ENCODE assay signal across 21 mouse cellular contexts in genomic region chr1:44863818-44864217, GRCm38 (mm10).
DNase-seq lines count a peak whose midpoint lies in the region; TF ChIP-seq lines count a peak whose summit lies in the region.
"Had no signal": no experiment of that assay in that cellular context is flagged by ENCODE, and none has a peak within 500 bp of the region (broad histone marks: within the 10 kb centered on the region; RNA-seq: fewer than 3 reads in every experiment).

No protein-coding gene starts in this region.

- H3K36me3 ChIP-seq in C2C12 (ENCODE audit: control insufficient read depth, insufficient read depth) (no peaks in the 10 kb centered on the region), myocyte (ENCODE audit: control insufficient read depth, insufficient read depth) (no peaks in the 10 kb centered on the region)
- H3K36me3 ChIP-seq: G1E had no signal

- H3ac ChIP-seq in C2C12 (ENCODE audit: control insufficient read depth, insufficient read length, low read depth): no peak overlapping the region
- no peak overlapping the region for H3ac ChIP-seq in myocyte (ENCODE audit: control insufficient read depth, insufficient read length)

- no peaks in the 10 kb centered on the region for H3K79me3 ChIP-seq in C2C12 (ENCODE audit: low read depth)

- no peak for TF ChIP-seq POLR2A in myocyte (IDR thresholded peaks at IDR 0.05; ENCODE audit: insufficient read length, low read depth)

- DNase-seq in 3T3-L1 (ENCODE audit: low read depth, low spot score): peak; percentile 46
- no peak for DNase-seq in T-cell, adult 2 months (ENCODE audit: low spot score)
- no peak for DNase-seq in cerebellum, postnatal 36 days
- DNase-seq in lung, postnatal 36 days: no peak
- DNase-seq: adrenal gland, adult 2 months; adrenal gland, adult 8-10 months; adrenal gland, postnatal 10 days; adrenal gland, postnatal 14 days; adrenal gland, postnatal 25 days; adrenal gland, postnatal 36 days; B cell, adult 2 months; cerebellum, adult 11 months; cerebellum, adult 11-12 months; cerebellum, adult 18-20 months; cerebellum, adult 2 months; cerebellum, adult 8-10 months; cerebellum, adult 9-10 months had no signal

- no peaks in the 10 kb centered on the region for H3K27me3 ChIP-seq in C2C12 (ENCODE audit: control insufficient read depth, insufficient read depth, insufficient read length)
- no peaks in the 10 kb centered on the region for H3K27me3 ChIP-seq in myocyte (ENCODE audit: control insufficient read depth, insufficient read depth, insufficient read length)
- H3K27me3 ChIP-seq: CH12.LX had no signal

- H3K4me2 ChIP-seq in myocyte (ENCODE audit: low read depth): no peak overlapping the region

- H3K79me2 ChIP-seq in C2C12 (ENCODE audit: control insufficient read depth, insufficient read depth) (no peaks in the 10 kb centered on the region), myocyte (ENCODE audit: control insufficient read depth, insufficient read depth) (no peaks in the 10 kb centered on the region)

- H3K4me3 ChIP-seq in C2C12 (ENCODE audit: insufficient read depth, poor library complexity, severe bottlenecking) (no peak overlapping the region), myocyte (no peak overlapping the region)

- no peak for TF ChIP-seq CTCF in C2C12 (IDR thresholded peaks at IDR 0.05; ENCODE audit: control insufficient read depth, insufficient read depth, insufficient read length)

TF ChIP-seq in C2C12, 6 proteins besides CTCF, POLR2A, EP300 and RAD21:
- TF ChIP-seq CEBPB (IDR thresholded peaks at IDR 0.05; ENCODE audit: low read depth) (peak; percentile 54), FOSL1 (IDR thresholded peaks at IDR 0.05; ENCODE audit: insufficient read depth, low read length, poor library complexity, severe bottlenecking) (no peak), USF1 (IDR thresholded peaks at IDR 0.05; ENCODE audit: low read depth) (no peak), MYOG (IDR thresholded peaks at IDR 0.05; ENCODE audit: control insufficient read depth, extremely low read depth, insufficient read length) (no peak), MYOD1 (IDR thresholded peaks at IDR 0.05; ENCODE audit: control insufficient read depth, insufficient read length, low read depth) (no peak), MAX (IDR thresholded peaks at IDR 0.05) (no peak)
TF ChIP-seq in C2C12: peak in this region for 1.

TF ChIP-seq in myocyte, 11 proteins besides CTCF, POLR2A, EP300 and RAD21:
- TF ChIP-seq MAX (IDR thresholded peaks at IDR 0.05; ENCODE audit: low read depth) (no peak), CEBPB (IDR thresholded peaks at IDR 0.05; ENCODE audit: insufficient read depth, poor library complexity, severe bottlenecking) (peak; percentile 73)
